Mouse (Mus musculus): Measurements from ENCODE around the gene Atp6v0d1. TPM values are rescaled to one million over a fixed set of nuclear protein-coding genes. Genes with fewer than 3 reads are reported as not detected.
"Not testable (repeated sequence)": the region's sequence is repeated elsewhere in the genome, so short reads cannot be mapped to it uniquely, and the experiment has no call there.

The Atp6v0d1 gene
- polyA plus RNA-seq, 1 experiment from 2014 or later: 99.2 TPM

DNA sequence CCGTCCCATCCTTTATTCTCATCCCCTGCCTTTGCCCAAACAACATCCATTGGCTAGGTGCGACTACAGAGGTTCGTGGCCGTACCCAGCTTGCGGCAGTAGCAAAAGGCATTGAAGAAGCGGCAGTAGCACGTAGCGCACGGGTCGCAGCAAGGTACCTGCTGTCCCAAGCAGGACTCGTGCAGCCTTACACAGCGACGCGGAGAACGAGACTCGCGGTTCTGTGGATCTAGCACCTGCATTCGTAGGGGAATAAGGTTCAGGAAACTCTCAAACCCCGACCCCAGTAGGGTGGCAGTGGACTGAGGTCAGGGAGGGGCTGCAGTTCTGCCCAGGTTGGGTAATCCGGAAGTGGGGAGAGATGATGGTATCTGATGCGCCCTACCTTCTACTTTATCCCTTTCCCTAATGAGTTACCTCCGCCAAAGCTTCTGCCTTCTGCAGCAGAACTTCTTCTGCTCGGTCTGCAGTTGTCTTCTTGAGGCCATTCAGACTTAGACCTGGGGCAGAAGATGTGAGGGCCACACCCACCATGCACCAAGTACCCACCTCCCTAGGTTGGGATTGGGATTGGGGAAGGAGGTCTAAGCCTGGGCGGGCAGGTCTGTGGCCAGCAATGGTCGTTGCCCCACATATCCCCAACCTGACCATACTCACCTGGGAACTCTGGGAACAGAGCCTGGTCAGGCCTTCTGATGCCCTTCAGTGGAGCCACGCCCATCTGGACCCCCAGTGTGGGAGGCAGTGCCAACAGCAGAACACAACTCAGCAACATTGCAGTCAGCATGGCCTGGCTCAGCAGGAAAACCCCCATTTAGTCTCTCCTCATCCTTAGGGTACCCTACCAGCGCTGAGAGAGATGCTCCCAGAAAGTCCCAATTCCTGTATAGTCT, 1.1 kb upstream of the Atp6v0d1 start:
- Histone ChIP-seq H3K9ac (ENCODE audit: low read length) (peak overlapping the region; percentile 55), H3K9me3 (ENCODE audit: control insufficient read depth, low read length) (no peaks in the 10 kb centered on the region), H3K27me3 (ENCODE audit: control insufficient read depth, insufficient read depth, low read length) (no peaks in the 10 kb centered on the region), H3K4me1 (replicated peaks; ENCODE audit: control insufficient read depth, insufficient read depth, low read length) (peaks cover 6% of the 10 kb centered on the region; the same call in 1 of the 2 replicates), H3K4me2 (ENCODE audit: low read depth, low read length, severe bottlenecking) (peak overlapping the region; percentile 59), H3K4me3 (ENCODE audit: low read depth, low read length) (peak overlapping the region; percentile 79), H3K36me3 (ENCODE audit: control insufficient read depth, insufficient read depth, low read length) (no peaks in the 10 kb centered on the region), H3K27ac (ENCODE audit: low read depth, low read length) (no peak overlapping the region)
- 25% methylated on average over 27 of the region's 27 CpGs for whole genome bisulfite sequencing
- peak; percentile 64 for DNase-seq (ENCODE audit: low spot score)
- ATAC-seq (replicated peaks; ENCODE audit: low FRiP score): peak; percentile 25; the same call in 1 of the 2 replicates

GRCm38 (mm10) chr8:105565401-105565881, 406 bp downstream of the Atp6v0d1 start:
- Histone ChIP-seq H3K36me3 (ENCODE audit: control insufficient read depth, insufficient read depth, low read length) (no peaks in the 10 kb centered on the region), H3K4me1 (replicated peaks; ENCODE audit: control insufficient read depth, insufficient read depth, low read length) (peaks cover 6% of the 10 kb centered on the region; the same call in 1 of the 2 replicates), H3K27ac (ENCODE audit: low read depth, low read length) (no peak overlapping the region), H3K4me3 (ENCODE audit: low read depth, low read length) (peak overlapping the region; percentile 79), H3K9me3 (ENCODE audit: control insufficient read depth, low read length) (no peaks in the 10 kb centered on the region), H3K4me2 (ENCODE audit: low read depth, low read length, severe bottlenecking) (peak overlapping the region; percentile 59), H3K27me3 (ENCODE audit: control insufficient read depth, insufficient read depth, low read length) (no peaks in the 10 kb centered on the region), H3K9ac (ENCODE audit: low read length) (peak overlapping the region; percentile 55)
- WGBS: 1% methylated on average over 31 of the region's 31 CpGs
- ATAC-seq (replicated peaks; ENCODE audit: low FRiP score): peak; percentile 75
- no peak for DNase-seq (ENCODE audit: low spot score)

- H3K36me3 ChIP-seq (ENCODE audit: control insufficient read depth, insufficient read depth, low read length); H3K9me3 ChIP-seq (ENCODE audit: control insufficient read depth, low read length); H3K27ac ChIP-seq (ENCODE audit: low read depth, low read length); DNase-seq (ENCODE audit: low spot score); ATAC-seq (replicated peaks; ENCODE audit: low FRiP score); H3K4me1 ChIP-seq (replicated peaks; ENCODE audit: control insufficient read depth, insufficient read depth, low read length); H3K27me3 ChIP-seq (ENCODE audit: control insufficient read depth, insufficient read depth, low read length): not testable (repeated sequence)
- H3K4me3 ChIP-seq (ENCODE audit: low read depth, low read length): peak overlapping the region; percentile 79
- 83% methylated on average over 9 of the region's 9 CpGs for WGBS
- H3K4me2 ChIP-seq (ENCODE audit: low read depth, low read length, severe bottlenecking): peak overlapping the region; percentile 59
- peak overlapping the region; percentile 55 for H3K9ac ChIP-seq (ENCODE audit: low read length)
These were observed 1.1 kb downstream of the Atp6v0d1 start for GRCm38 (mm10) chr8:105564573-105565229.

- ATAC-seq (replicated peaks; ENCODE audit: low FRiP score) (no peak), DNase-seq (ENCODE audit: low spot score) (no peak)
- H3K27ac ChIP-seq (ENCODE audit: low read depth, low read length): no peak overlapping the region
- H3K9ac ChIP-seq (ENCODE audit: low read length): no peak overlapping the region
- no peak overlapping the region for H3K4me2 ChIP-seq (ENCODE audit: low read depth, low read length, severe bottlenecking)
- no peak overlapping the region for H3K4me3 ChIP-seq (ENCODE audit: low read depth, low read length)
- no peaks in the 10 kb centered on the region for H3K27me3 ChIP-seq (ENCODE audit: control insufficient read depth, insufficient read depth, low read length)
- peaks cover 6% of the 10 kb centered on the region; the same call in 1 of the 2 replicates for H3K4me1 ChIP-seq (replicated peaks; ENCODE audit: control insufficient read depth, insufficient read depth, low read length)
- no peaks in the 10 kb centered on the region for H3K9me3 ChIP-seq (ENCODE audit: control insufficient read depth, low read length)
- H3K36me3 ChIP-seq (ENCODE audit: control insufficient read depth, insufficient read depth, low read length): no peaks in the 10 kb centered on the region
- 83% methylated on average over 1 of the region's 1 CpGs for WGBS
These were observed 2.0 kb downstream of the Atp6v0d1 start for GRCm38 (mm10) chr8:105563871-105564270.

- H3K9me3 ChIP-seq (ENCODE audit: control insufficient read depth, low read length): no peaks in the 10 kb centered on the region
- peaks cover 6% of the 10 kb centered on the region; the same call in 1 of the 2 replicates for H3K4me1 ChIP-seq (replicated peaks; ENCODE audit: control insufficient read depth, insufficient read depth, low read length)
- 82% methylated on average over 3 of the region's 3 CpGs for WGBS
- no peak overlapping the region for H3K4me2 ChIP-seq (ENCODE audit: low read depth, low read length, severe bottlenecking)
- no peak overlapping the region for H3K4me3 ChIP-seq (ENCODE audit: low read depth, low read length)
- DNase-seq (ENCODE audit: low spot score) (no peak), ATAC-seq (replicated peaks; ENCODE audit: low FRiP score) (no peak)
- H3K27me3 ChIP-seq (ENCODE audit: control insufficient read depth, insufficient read depth, low read length): no peaks in the 10 kb centered on the region
- H3K36me3 ChIP-seq (ENCODE audit: control insufficient read depth, insufficient read depth, low read length): no peaks in the 10 kb centered on the region
- no peak overlapping the region for H3K9ac ChIP-seq (ENCODE audit: low read length)
- no peak overlapping the region for H3K27ac ChIP-seq (ENCODE audit: low read depth, low read length)
These were observed 3.0 kb downstream of the Atp6v0d1 start for GRCm38 (mm10) chr8:105562863-105563262.

DNA sequence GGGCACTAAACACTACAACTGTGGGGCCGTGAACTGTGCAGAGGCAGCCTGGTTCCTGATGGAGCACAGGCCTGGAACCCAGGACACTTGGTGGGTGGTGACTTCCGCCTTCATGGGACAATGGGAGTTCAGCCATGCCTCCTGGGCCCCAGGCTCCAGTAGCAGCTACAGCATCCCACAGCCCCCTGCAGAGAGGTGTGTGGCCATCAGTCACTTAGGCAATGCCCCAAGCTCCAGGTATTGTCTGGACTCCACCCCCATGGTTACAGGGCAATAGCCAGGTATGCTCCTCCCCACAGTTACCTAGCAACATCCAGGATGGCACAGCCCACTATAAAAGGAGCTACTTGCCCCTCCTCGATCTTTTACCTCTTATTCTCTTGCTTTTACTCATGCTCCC, 10.6 kb downstream of the Atp6v0d1 start:
- ATAC-seq (replicated peaks; ENCODE audit: low FRiP score) (no peak), DNase-seq (ENCODE audit: low spot score) (no peak)
- no peak overlapping the region for H3K4me2 ChIP-seq (ENCODE audit: low read depth, low read length, severe bottlenecking)
- no peak overlapping the region for H3K4me3 ChIP-seq (ENCODE audit: low read depth, low read length)
- H3K4me1 ChIP-seq (replicated peaks; ENCODE audit: control insufficient read depth, insufficient read depth, low read length): no peaks in the 10 kb centered on the region
- WGBS: 70% methylated on average over 3 of the region's 3 CpGs
- H3K9ac ChIP-seq (ENCODE audit: low read length): no peak overlapping the region
- no peaks in the 10 kb centered on the region for H3K36me3 ChIP-seq (ENCODE audit: control insufficient read depth, insufficient read depth, low read length)
- no peak overlapping the region for H3K27ac ChIP-seq (ENCODE audit: low read depth, low read length)
- no peaks in the 10 kb centered on the region for H3K27me3 ChIP-seq (ENCODE audit: control insufficient read depth, insufficient read depth, low read length)
- H3K9me3 ChIP-seq (ENCODE audit: control insufficient read depth, low read length): no peaks in the 10 kb centered on the region

GRCm38 (mm10) chr8:105554087-105554486, 11.8 kb downstream of the Atp6v0d1 start:
- Histone ChIP-seq H3K27ac (ENCODE audit: low read depth, low read length) (no peak overlapping the region), H3K4me3 (ENCODE audit: low read depth, low read length) (no peak overlapping the region), H3K4me1 (replicated peaks; ENCODE audit: control insufficient read depth, insufficient read depth, low read length) (no peaks in the 10 kb centered on the region), H3K36me3 (ENCODE audit: control insufficient read depth, insufficient read depth, low read length) (no peaks in the 10 kb centered on the region), H3K4me2 (ENCODE audit: low read depth, low read length, severe bottlenecking) (no peak overlapping the region), H3K9ac (ENCODE audit: low read length) (no peak overlapping the region), H3K9me3 (ENCODE audit: control insufficient read depth, low read length) (no peaks in the 10 kb centered on the region), H3K27me3 (ENCODE audit: control insufficient read depth, insufficient read depth, low read length) (no peaks in the 10 kb centered on the region)
- ATAC-seq (replicated peaks; ENCODE audit: low FRiP score): peak; percentile 49; the same call in 1 of the 2 replicates
- DNase-seq (ENCODE audit: low spot score): peak; percentile 69

DNA sequence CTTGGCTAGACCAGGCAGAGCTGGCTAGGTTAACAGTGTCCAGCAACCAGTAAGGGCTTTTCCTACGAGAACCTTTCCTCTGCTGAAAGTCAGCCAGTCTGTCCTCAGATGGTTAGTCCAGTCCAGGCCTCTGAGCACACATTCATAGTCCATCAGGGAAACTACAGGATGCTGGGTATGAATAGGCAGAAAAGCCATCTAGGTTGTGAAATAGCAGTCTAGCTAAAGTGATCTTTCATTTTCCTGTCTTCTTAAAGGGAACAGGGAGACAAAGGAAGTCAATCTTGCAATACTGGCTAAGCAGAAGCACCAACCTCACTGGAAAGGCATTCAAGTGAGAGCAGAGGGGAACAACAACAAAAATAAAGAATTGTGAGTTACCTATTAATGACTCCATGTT, 13.0 kb downstream of the Atp6v0d1 start:
- H3K36me3 ChIP-seq (ENCODE audit: control insufficient read depth, insufficient read depth, low read length): no peaks in the 10 kb centered on the region
- no peak overlapping the region for H3K4me3 ChIP-seq (ENCODE audit: low read depth, low read length)
- no peaks in the 10 kb centered on the region for H3K4me1 ChIP-seq (replicated peaks; ENCODE audit: control insufficient read depth, insufficient read depth, low read length)
- no peaks in the 10 kb centered on the region for H3K27me3 ChIP-seq (ENCODE audit: control insufficient read depth, insufficient read depth, low read length)
- H3K27ac ChIP-seq (ENCODE audit: low read depth, low read length): no peak overlapping the region
- no peaks in the 10 kb centered on the region for H3K9me3 ChIP-seq (ENCODE audit: control insufficient read depth, low read length)
- WGBS: 89% methylated on average over 1 of the region's 1 CpGs
- no peak overlapping the region for H3K4me2 ChIP-seq (ENCODE audit: low read depth, low read length, severe bottlenecking)
- DNase-seq (ENCODE audit: low spot score) (no peak), ATAC-seq (replicated peaks; ENCODE audit: low FRiP score) (no peak)
- H3K9ac ChIP-seq (ENCODE audit: low read length): no peak overlapping the region
